Mouse (Mus musculus) heart, embryonic 15.5 days (tissue): Measurements from ENCODE around the gene B430306N03Rik. TPM values are rescaled to one million over a fixed set of nuclear protein-coding genes. Genes with fewer than 3 reads are reported as not detected.

Source experiments
- ATAC-seq: fragments of 200-750 bp; cut with Nextera tagmentation; replicated peaks from 2 replicates; pipeline ENCODE4 v1.8.0; 2017; ENCODE audit warnings: low read depth, moderate TSS enrichment; ENCODE audit not compliant: insufficient number of reproducible peaks, insufficient read depth, low FRiP score
- H3K27ac ChIP-seq: fragments of 300-500 bp; sonication (generic); 2 replicates; pipeline ENCODE4 v1.5.1; 2015; ENCODE audit warnings: mild to moderate bottlenecking, inconsistent platforms
- H3K27me3 ChIP-seq: fragments of 300-500 bp; sonication (generic); 2 replicates; pipeline ENCODE4 v1.6.1; 2015; ENCODE audit warnings: inconsistent platforms
- H3K36me3 ChIP-seq: fragments of 300-500 bp; sonication (generic); 2 replicates; pipeline ENCODE4 v1.6.1; 2015; ENCODE audit warnings: mild to moderate bottlenecking, inconsistent platforms
- H3K4me1 ChIP-seq: fragments of 300-500 bp; sonication (generic); replicated peaks from 2 replicates; pipeline ENCODE4 v1.6.1; 2015; ENCODE audit warnings: inconsistent platforms
- H3K4me2 ChIP-seq: fragments of 300-500 bp; sonication (generic); 2 replicates; pipeline ENCODE4 v1.6.1; 2015; ENCODE audit warnings: inconsistent platforms, mild to moderate bottlenecking, moderate library complexity
- H3K4me3 ChIP-seq: fragments of 300-500 bp; sonication (generic); 2 replicates; pipeline ENCODE4 v1.5.1; 2015; ENCODE audit warnings: mild to moderate bottlenecking, inconsistent platforms
- H3K9ac ChIP-seq: fragments of 300-500 bp; sonication (generic); 2 replicates; pipeline ENCODE4 v1.6.1; 2015; ENCODE audit warnings: mild to moderate bottlenecking, inconsistent platforms
- H3K9me3 ChIP-seq: fragments of 300-500 bp; sonication (generic); replicated peaks from 2 replicates; pipeline ENCODE4 v1.6.1; 2016; ENCODE audit warnings: inconsistent platforms
- WGBS: fragments of 180-500 bp; shearing (Covaris S2); methylation state at CpG from one replicate; pipeline ENCODE4 v1.1.7; 2015; ENCODE audit warnings: mixed read lengths; 5-methylcytosine and 5-hydroxymethylcytosine counted together
- polyA plus RNA-seq: library from polyadenylated mRNA; unstranded; fragments of >200 nt; fragmentation: Nextera tagmentation; extraction: Ambion mirVana; gene quantifications from 2 replicates; pipeline ENCODE4 v1.2.1, GENCODE M21; 2015

B430306N03Rik gene
- polyA plus RNA-seq, 1 experiment from 2014 or later, result 0.16 TPM

DNA sequence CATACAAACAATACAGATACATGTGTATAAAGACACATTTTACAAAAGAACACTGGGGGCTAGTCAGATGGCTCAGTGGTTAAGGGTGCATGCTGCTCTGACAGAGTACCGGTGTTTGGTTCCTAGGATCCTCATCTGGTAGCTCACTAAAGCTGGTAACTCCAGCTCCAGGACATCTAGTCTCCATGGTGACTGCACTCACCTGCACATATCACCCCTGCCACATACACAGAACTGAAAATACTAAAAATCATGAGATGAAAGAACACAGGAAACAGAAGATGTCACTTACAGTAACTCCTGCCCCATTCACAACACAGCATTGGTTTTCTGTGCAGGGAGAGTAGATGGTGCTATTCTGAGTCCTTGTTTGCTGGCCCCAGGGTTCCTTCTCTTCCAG lies 2.7 kb downstream of the B430306N03Rik start:
- Histone ChIP-seq H3K9me3 (no peaks in the 10 kb centered on the region), H3K27ac (no peak overlapping the region), H3K4me3 (no peak overlapping the region), H3K4me1 (no peaks in the 10 kb centered on the region), H3K27me3 (no peaks in the 10 kb centered on the region), H3K36me3 (no peaks in the 10 kb centered on the region), H3K9ac (no peak overlapping the region), H3K4me2 (no peak overlapping the region)
- 97% methylated on average over 1 of the region's 1 CpGs for WGBS
- ATAC-seq, result no peak

DNA sequence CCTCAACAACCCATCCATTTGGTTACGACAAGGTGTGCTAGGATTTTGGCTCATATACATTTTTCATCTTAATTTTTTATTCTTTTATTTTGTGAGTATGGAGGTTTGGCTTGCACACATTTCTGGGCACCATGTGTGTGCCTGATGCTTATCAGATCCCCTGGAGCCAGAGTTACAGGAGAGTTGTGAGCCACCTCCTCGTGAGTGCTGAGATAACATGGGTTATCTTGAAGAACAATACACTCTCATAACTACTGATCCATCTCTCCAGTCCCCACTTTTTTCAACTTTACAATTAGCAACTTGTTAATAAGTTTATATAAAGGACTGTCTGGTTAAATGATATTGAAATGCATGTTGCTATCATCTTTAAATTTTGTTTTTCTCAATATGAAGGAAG lies 5.3 kb downstream of the B430306N03Rik start:
- Histone ChIP-seq H3K36me3 (no peaks in the 10 kb centered on the region), H3K27me3 (no peaks in the 10 kb centered on the region), H3K4me3 (no peak overlapping the region), H3K27ac (no peak overlapping the region), H3K4me2 (no peak overlapping the region), H3K9ac (no peak overlapping the region), H3K9me3 (no peaks in the 10 kb centered on the region), H3K4me1 (no peaks in the 10 kb centered on the region)
- no peak for ATAC-seq
- 62% methylated on average over 2 of the region's 2 CpGs for WGBS

DNA sequence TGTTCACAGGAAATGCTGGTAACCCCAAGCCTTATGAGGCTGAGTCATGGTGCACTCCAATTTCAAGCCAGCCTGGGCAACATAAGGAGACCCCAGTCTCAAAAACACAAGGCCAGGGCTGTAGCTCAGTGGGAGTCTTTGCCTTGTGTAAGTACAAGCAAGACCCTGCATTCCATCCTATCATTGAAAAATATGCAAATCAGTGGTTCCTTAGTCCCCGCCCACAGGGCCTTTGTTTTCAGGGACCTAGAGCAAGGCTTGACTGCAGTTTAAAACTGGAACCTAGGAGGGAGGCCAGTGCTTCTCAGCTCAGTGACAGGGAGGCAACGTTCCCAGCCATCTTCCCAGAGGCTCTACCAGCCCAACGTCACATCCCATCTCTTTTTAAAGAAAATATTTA lies 7.3 kb downstream of the B430306N03Rik start:
- 73% methylated on average over 3 of the region's 3 CpGs for WGBS
- no peak for ATAC-seq
- no peaks in the 10 kb centered on the region for H3K9me3 ChIP-seq

DNA sequence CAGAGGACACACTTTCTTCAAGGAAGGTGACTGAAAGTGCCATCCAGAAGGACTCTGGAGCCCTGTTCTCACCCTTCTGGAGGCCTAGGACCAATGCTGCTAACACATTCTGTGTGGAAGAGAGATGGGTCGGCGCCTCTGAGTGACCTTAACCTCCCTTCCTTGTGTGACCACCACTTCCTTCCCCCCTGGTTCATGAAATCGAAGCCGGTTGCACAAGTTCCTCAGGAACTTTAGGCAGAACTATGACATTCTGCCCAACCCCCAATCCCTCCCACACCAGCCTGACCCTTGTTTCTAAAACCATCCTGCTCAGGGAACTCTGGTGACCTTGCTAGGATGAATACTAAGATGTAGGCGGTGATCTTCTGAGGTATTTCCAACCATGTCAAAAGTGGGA lies 8.3 kb downstream of the B430306N03Rik start:
- H3K27ac ChIP-seq, result no peak overlapping the region
- H3K9ac ChIP-seq, result no peak overlapping the region
- no peak overlapping the region for H3K4me2 ChIP-seq
- no peaks in the 10 kb centered on the region for H3K27me3 ChIP-seq
- ATAC-seq, result no peak
- no peaks in the 10 kb centered on the region for H3K9me3 ChIP-seq
- no peaks in the 10 kb centered on the region for H3K36me3 ChIP-seq
- no peak overlapping the region for H3K4me3 ChIP-seq
- 77% methylated on average over 5 of the region's 5 CpGs for WGBS
- no peaks in the 10 kb centered on the region for H3K4me1 ChIP-seq

More for the DNA sequence above, 7.3 kb downstream of the B430306N03Rik start:
- H3K27me3 ChIP-seq, result no peaks in the 10 kb centered on the region
- no peak overlapping the region for H3K27ac ChIP-seq
- H3K36me3 ChIP-seq, result no peaks in the 10 kb centered on the region
- H3K4me1 ChIP-seq, result no peaks in the 10 kb centered on the region
- no peak overlapping the region for H3K4me3 ChIP-seq
- no peak overlapping the region for H3K9ac ChIP-seq
- H3K4me2 ChIP-seq, result no peak overlapping the region

DNA sequence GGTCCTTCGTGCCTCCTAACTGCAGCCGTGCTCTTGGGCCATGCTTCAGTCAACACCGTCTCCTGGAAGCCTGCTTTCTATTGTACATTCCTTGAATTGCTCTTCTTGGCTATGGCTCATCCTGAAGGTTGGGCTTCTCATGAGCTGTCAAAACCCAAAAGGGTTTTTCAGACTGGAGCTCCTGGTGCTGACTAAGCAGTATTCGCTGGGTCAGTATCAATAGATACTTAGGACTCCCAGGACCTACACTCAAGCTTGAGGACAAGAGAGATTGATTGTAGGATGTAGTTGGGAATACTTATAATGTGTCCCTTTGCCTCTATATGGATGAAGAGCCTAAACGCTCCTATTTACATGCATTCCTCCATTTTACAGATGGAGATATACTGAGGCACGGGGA lies 9.2 kb downstream of the B430306N03Rik start:
- Histone ChIP-seq H3K36me3 (no peaks in the 10 kb centered on the region), H3K4me1 (no peaks in the 10 kb centered on the region), H3K4me3 (no peak overlapping the region), H3K27ac (no peak overlapping the region), H3K27me3 (no peaks in the 10 kb centered on the region), H3K9ac (no peak overlapping the region), H3K4me2 (no peak overlapping the region), H3K9me3 (no peaks in the 10 kb centered on the region)
- WGBS, result 87% methylated on average over 6 of the region's 6 CpGs
- ATAC-seq, result no peak

DNA sequence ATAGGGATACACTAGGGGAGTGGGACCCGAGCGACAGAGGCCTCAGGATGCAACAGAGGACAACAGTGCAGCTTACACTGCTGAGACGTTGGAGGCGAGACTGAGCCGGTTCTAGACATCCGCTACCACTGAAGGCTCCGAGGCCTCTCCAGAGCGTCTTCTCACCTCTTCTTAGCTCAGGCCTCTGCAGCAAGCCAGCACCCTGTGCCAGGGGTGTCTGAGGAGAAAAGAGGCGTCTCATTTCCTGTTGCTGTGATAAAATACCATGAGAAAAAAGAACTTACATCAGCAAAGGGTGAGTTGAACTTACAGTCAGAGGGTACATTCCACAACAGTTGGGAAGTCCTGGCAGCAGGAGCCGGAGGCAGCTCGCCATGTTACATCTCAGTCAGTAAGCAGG lies 9.7 kb downstream of the B430306N03Rik start:
- Histone ChIP-seq H3K9ac (no peak overlapping the region), H3K4me3 (no peak overlapping the region), H3K27me3 (no peaks in the 10 kb centered on the region), H3K36me3 (no peaks in the 10 kb centered on the region), H3K4me2 (no peak overlapping the region), H3K4me1 (no peaks in the 10 kb centered on the region), H3K9me3 (no peaks in the 10 kb centered on the region), H3K27ac (no peak overlapping the region)
- no peak for ATAC-seq
- WGBS, result 73% methylated on average over 11 of the region's 11 CpGs

DNA sequence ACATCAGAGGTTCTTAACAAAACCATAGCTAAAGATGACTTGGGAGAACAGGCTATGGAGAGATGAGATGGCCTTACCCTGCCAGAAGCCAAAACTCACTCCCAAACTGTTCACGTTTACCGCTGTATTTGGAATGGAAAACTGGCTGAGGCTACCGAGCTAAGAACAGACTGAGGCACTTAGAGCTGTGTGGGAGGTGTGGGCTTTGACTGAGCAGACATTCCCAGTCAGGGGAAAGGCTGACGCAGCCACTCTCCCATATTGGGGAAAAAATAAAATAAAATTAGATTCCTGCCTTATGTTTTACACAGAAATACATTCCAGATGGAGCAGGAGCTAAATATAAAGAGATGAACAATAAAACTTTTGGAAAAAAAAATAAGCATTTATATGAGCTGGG lies 10.7 kb downstream of the B430306N03Rik start:
- no peak overlapping the region for H3K4me2 ChIP-seq
- no peaks in the 10 kb centered on the region for H3K9me3 ChIP-seq
- no peak for ATAC-seq
- WGBS, result 54% methylated on average over 4 of the region's 4 CpGs
- no peaks in the 10 kb centered on the region for H3K36me3 ChIP-seq
- no peak overlapping the region for H3K4me3 ChIP-seq
- H3K4me1 ChIP-seq, result no peaks in the 10 kb centered on the region
- H3K27ac ChIP-seq, result no peak overlapping the region
- H3K27me3 ChIP-seq, result no peaks in the 10 kb centered on the region
- H3K9ac ChIP-seq, result no peak overlapping the region

DNA sequence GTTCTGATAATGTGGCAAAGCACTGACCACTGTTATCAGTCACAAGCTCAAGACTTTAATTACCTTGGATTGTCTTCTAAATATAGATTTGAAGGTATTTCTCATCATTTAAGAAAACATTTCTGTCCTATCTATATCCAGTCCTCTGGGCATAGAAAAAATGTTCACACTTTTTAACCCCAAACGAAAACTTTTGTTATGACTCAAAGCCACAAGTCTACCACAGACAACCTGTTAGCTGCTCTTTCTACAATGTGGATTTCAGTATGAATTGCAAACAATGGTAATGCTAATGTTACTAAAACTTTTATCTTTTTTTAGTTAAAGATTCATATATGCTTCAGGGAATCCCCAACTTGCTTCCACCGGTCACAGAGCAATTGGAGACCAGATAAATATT lies 16.6 kb downstream of the B430306N03Rik start:
- Histone ChIP-seq H3K27ac (no peak overlapping the region), H3K9me3 (no peaks in the 10 kb centered on the region), H3K4me2 (no peak overlapping the region), H3K27me3 (no peaks in the 10 kb centered on the region), H3K4me1 (no peaks in the 10 kb centered on the region), H3K36me3 (no peaks in the 10 kb centered on the region), H3K9ac (no peak overlapping the region), H3K4me3 (no peak overlapping the region)
- ATAC-seq, result no peak
- 65% methylated on average over 2 of the region's 2 CpGs for WGBS

DNA sequence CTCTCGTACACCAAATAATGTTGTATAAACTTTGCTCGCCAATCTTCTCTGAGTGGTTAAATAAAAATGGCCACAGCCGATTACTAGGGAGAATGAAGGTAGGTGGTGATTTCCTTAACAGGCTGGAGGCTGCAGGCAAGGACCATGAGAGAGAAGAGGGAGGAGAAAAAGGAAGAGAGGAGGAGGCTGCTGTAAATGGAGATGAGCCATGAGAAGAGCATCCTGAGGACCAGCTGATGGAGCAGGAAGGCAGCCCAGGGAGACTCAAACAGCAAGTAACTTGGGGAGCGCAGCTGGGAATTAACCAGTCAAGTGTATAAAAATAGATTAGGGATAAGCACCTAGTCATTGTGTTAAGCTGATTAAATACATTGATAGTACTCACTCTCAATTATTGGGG lies 18.2 kb downstream of the B430306N03Rik start:
- WGBS, result 83% methylated on average over 4 of the region's 4 CpGs
- Histone ChIP-seq H3K4me1 (no peaks in the 10 kb centered on the region), H3K36me3 (no peaks in the 10 kb centered on the region), H3K27ac (no peak overlapping the region), H3K9me3 (no peaks in the 10 kb centered on the region), H3K9ac (no peak overlapping the region), H3K4me2 (no peak overlapping the region), H3K27me3 (no peaks in the 10 kb centered on the region), H3K4me3 (no peak overlapping the region)
- no peak for ATAC-seq

DNA sequence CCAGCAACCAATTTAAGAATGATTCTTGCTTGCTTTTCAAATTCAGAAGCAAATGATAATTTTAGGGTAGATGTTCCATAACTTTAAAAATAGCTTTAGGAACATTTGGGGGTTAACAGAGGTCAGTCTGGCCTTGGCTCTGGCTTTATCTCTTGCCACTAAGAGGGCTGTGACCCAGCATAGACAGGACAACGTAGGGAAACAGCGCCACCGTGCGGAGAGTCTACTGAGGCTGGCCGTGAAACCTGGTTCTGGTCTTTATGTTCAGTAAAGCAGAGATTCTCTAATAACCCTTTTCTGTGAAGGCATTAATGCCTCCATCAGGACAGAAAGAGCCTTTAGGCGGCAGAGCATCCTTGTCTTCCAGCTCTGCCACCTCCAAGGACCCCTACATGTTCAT lies 20.9 kb downstream of the B430306N03Rik start:
- Histone ChIP-seq H3K4me3 (no peak overlapping the region), H3K4me1 (no peaks in the 10 kb centered on the region), H3K9ac (no peak overlapping the region), H3K9me3 (no peaks in the 10 kb centered on the region), H3K27me3 (no peaks in the 10 kb centered on the region), H3K36me3 (no peaks in the 10 kb centered on the region), H3K4me2 (no peak overlapping the region), H3K27ac (no peak overlapping the region)
- 3% methylated on average over 6 of the region's 6 CpGs for WGBS
- no peak for ATAC-seq

DNA sequence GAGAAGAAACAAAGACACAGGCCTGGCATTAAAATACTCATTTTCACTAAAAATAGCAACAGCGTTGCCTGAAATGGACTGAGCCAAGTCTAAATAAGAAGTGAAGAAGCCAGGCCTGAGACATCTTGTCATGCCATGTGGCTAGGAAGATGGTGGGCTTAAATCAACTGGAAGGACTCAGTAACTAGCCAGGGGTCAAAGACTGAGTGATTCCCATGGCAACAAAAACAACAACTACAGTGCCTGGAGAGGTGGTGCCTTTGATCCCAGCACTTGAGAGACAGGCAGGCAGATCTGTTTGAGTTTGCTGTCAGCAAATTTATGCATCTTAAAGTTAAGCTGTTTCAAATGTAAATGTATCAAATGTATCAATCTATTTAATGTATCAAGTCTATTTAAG lies 24.3 kb downstream of the B430306N03Rik start:
- no peak overlapping the region for H3K27ac ChIP-seq
- no peak overlapping the region for H3K9ac ChIP-seq
- no peak overlapping the region for H3K4me2 ChIP-seq
- H3K9me3 ChIP-seq, result no peaks in the 10 kb centered on the region
- 75% methylated on average over 1 of the region's 1 CpGs for WGBS
- no peaks in the 10 kb centered on the region for H3K4me1 ChIP-seq
- no peak for ATAC-seq
- no peaks in the 10 kb centered on the region for H3K27me3 ChIP-seq
- no peaks in the 10 kb centered on the region for H3K36me3 ChIP-seq
- H3K4me3 ChIP-seq, result no peak overlapping the region

DNA sequence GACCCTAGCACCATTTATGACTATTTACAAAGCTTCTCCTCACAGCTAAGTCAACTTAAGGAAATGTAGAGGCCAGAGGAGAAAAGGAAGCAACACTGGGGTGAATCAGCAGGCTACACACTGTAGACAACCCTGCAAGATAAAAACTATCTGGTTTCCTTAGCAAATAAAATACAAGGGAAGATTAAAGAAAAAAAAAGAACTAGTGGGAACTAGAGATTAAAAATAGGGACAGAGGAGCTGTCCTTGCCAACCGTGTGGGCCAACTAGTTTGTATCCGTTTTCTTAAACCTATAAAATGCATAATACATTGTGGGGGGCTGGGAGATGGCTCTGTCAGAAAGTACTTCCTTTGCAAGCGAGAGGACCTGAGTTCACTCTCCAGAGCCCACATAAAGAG lies 26.0 kb downstream of the B430306N03Rik start:
- H3K9me3 ChIP-seq, result no peaks in the 10 kb centered on the region
- H3K4me2 ChIP-seq, result no peak overlapping the region
- no peak for ATAC-seq
- H3K9ac ChIP-seq, result no peak overlapping the region
- no peaks in the 10 kb centered on the region for H3K27me3 ChIP-seq
- no peak overlapping the region for H3K4me3 ChIP-seq
- H3K4me1 ChIP-seq, result no peaks in the 10 kb centered on the region
- 54% methylated on average over 3 of the region's 3 CpGs for WGBS
- no peak overlapping the region for H3K27ac ChIP-seq
- no peaks in the 10 kb centered on the region for H3K36me3 ChIP-seq

DNA sequence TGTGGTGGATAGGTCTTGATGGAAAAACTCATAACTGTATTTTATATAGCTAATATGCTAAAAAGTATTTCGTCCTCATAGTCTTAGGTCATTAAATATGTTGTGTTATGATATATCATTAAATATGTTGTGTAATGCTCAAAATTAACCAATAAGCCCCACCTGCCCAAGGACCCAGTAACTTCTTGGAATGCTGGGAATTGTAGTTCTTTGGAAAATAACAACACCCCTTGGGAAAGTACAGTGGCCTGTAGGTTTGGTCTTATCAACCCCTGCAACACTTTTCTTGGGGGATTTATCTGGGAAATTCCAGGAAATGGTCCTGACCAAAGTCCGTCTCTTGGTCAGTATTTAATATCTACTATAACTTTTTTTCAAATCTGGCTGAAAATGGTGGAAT lies 27.1 kb downstream of the B430306N03Rik start:
- Histone ChIP-seq H3K9ac (no peak overlapping the region), H3K27me3 (no peaks in the 10 kb centered on the region), H3K4me2 (no peak overlapping the region), H3K4me1 (no peaks in the 10 kb centered on the region), H3K36me3 (no peaks in the 10 kb centered on the region), H3K9me3 (no peaks in the 10 kb centered on the region), H3K4me3 (no peak overlapping the region), H3K27ac (no peak overlapping the region)
- 74% methylated on average over 2 of the region's 2 CpGs for WGBS
- ATAC-seq, result no peak
